Mouse (Mus musculus): ENCODE measurements around the gene Trappc6b. TPM values are rescaled to one million over a fixed set of nuclear protein-coding genes. Genes with fewer than 3 reads are reported as not detected.

The Trappc6b gene
- total RNA-seq (2023) = 10 to 100 TPM; 66.5 to 69.7 TPM

GRCm38 (mm10) chr12:59060993-59061595, at the start of gene Trappc6b:
Trappc6b (minus strand) TSS chr12:59061472.

DNA sequence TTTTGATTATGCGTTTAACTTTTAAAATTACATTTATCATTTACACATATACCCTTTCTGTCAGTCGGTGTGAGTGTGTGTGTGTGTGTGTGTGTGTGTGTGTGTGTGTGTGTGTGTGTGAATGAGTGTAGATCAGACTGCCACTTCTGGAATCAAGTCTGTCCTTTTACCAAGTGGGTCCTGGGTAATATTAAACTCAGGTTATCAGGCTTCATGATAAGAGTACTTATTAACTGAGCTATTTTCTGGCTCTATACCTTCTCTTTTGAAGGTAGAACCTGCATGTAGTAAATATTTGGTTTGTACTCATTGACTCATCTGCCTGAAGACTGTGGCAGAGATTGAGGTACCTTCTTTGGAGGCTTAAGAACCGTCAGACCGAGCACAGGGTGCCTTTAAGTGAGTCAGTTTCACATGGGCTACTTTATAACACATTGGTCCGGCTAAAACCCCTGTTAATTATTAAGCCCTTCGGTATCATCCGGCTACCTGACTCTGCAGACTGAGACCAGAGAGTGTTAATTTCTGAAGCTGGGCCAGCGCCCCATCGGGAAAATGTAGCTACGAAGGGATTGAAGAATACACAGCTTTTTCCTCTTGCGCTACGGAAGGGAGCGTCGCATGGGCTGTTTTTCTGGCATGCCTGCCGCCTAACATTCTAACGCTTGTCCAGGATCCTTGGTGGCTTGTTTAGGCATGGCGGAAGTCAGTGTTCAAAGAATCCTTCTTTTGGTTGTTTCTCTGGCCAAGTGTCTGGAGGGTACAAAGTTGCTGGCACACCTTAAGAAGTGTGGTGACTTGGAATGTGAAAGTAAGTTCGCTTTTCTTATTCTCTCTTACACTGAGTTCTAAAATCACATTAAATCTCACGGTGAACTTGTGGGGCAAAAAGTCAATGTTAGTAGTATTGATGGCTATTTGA, 34.1 kb upstream of the Trappc6b start, which contains the start of gene Mia2:
Gene Mia2, plus strand, starts transcription at position 696 of the 922 bp plus-strand sequence.

DNA sequence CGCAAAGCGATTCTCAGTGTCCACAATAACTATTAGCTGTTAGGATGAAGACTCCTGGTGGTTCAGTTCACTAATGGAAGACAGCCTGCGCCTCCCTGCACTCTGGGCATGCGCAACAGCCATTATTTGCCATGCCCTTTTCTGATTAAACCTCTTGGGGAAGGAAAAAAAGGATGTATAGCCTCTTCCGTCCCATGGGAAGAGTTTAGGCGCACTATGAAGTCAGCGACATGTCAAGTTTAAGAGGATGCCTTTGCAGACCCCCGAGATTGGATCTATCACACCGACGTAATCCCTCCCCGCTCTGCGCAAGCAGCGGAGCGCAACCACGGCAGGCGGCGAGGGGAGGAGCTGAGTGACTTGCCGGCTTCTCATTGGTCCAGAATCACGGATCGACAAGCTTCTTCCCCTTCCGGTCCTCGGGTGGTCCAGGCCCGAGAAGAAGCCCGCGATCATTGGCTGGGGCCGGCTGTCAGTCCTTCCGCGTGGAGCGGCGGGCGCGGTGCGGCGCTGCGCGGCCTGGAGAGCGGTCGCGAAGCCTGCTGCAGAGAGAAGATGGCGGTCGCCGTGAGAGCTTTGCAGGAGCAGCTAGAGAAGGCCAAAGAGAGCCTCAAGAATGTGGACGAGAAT, 5.3 kb upstream of the Trappc6b start, which contains the start of gene Pnn:
Gene Pnn, plus strand, starts transcription at position 437 of the 630 bp plus-strand sequence.

GRCm38 (mm10) chr12:59013234-59013633, 48.0 kb downstream of the Trappc6b start, which contains the start of gene Gemin2:
Gemin2 (plus strand) TSS chr12:59013393.

DNA sequence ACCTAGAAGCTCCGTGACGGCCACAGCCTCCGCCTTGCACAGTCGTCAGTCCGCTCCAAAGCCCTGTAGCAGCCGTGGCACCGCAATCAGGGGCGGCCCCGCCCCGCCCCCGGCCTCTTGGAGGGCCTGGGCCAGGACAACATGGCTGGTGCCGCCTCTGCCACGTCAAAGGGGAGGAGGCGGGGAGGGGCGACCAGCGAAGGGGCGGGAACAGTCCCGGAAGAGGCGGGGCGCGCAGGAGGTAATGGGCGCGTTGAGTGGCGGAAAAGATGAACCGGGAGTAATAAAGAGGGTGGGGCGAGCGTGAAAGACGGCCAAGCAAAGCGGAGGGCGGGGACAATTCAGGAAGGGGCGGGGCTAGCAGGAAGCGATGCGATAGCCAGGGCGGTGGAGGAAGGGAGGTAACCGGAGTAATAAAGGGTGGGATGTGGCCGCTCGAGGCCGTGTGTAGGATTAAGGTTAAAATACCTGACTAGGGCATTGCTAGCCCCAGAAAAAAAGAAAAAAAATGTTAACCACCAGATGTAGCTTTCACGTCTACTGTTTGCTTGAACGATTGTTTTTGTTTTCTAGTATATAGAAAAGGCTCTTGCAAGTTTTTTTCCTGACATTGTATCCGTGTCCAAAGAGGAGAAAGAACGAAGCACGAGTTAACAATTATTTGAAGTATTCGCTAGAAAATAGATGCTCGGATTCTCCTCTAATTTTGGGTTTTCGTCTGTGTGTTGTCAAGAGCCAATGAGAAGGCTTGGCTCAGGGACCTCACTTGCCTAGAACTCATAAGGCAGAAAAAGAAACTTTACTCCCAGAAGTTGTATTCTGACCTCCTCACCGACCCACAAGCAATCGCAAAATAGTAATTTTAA, 49.2 kb downstream of the Trappc6b start, which contains the start of gene Sec23a:
Gene Sec23a, minus strand, starts transcription at position 174 of the 866 bp plus-strand sequence.

Other genes starting within 250 kb of the Trappc6b start
- 10 to 100 TPM; 23.3 to 26.1 TPM for gene Sec23a, start 49.5 kb downstream of the Trappc6b start, total RNA-seq (2023)
- gene Gemin2, start 48.1 kb downstream of the Trappc6b start, total RNA-seq (2023) = 10 to 100 TPM; 14.1 to 16.7 TPM
- 10 to 100 TPM; 86.1 to 90.4 TPM for gene Pnn, start 5.4 kb upstream of the Trappc6b start, total RNA-seq (2023)
- gene Mia2, start 34.3 kb upstream of the Trappc6b start, total RNA-seq (2023) = 100 to 1,000 TPM; 116 to 120 TPM
- 10 to 100 TPM; 71.5 to 95.2 TPM for gene Fbxo33, start 158.3 kb upstream of the Trappc6b start, total RNA-seq (2023)

All from T-cell, adult 66 days (primary cell).